Mouse (Mus musculus): ENCODE measurements around the gene Dbx2. TPM values are rescaled to one million over a fixed set of nuclear protein-coding genes. Genes with fewer than 3 reads are reported as not detected.

Gene Dbx2
- polyA plus RNA-seq, 1 experiment from 2014 or later: not detected

DNA sequence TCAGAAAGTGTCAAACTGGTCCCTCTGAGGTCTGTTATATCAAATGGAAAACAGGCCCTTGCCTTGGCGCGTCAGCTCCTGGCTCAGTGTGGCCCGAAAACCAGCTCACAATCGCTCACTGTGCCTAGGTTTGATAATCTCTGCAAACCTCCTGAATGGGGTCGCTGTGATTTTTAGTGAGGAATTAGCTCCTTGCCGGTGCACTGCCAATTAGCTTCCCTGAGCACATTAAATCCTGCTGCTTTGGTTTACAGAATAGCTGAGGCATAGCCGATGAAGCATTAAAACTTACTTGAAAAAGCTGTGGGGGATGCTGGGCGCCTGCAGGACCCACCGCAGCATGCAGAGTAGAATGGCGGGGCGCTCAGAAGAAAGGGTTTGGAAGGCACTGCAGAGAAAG lies 15.4 kb downstream of the Dbx2 start:
- no peak overlapping the region for H3K9ac ChIP-seq (ENCODE audit: low read length)
- no peak overlapping the region for H3K4me2 ChIP-seq (ENCODE audit: low read depth, low read length)
- no peaks in the 10 kb centered on the region for H3K36me3 ChIP-seq (ENCODE audit: control insufficient read depth, insufficient read depth, low read length)
- H3K9me3 ChIP-seq (replicated peaks; ENCODE audit: control insufficient read depth, low read length): no peaks in the 10 kb centered on the region
- H3K4me3 ChIP-seq (replicated peaks; ENCODE audit: low read length): no peak overlapping the region
- no peaks in the 10 kb centered on the region for H3K27me3 ChIP-seq (ENCODE audit: control insufficient read depth, insufficient read depth, low read length)
- WGBS: 33% methylated on average over 11 of the region's 11 CpGs
- H3K4me1 ChIP-seq (ENCODE audit: control insufficient read depth, insufficient read depth, low read length): no peaks in the 10 kb centered on the region
- ATAC-seq (ENCODE audit: insufficient read depth, low FRiP score): no peak
- no peak overlapping the region for H3K27ac ChIP-seq (ENCODE audit: low read length)

DNA sequence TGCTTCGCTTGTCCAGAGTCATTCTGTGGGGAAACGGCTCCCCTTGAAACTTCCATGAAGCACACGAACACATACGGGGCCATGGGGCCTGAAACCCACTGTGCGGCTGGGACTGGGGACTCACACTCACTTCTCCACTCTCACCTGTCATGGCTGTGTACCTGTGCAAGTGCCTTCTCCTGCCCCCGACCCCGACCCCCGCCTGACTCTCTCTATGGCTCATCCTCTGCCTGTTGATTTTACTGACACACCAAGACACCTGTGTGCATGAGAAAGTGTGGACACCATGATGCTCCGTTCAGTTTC lies 16.0 kb downstream of the Dbx2 start:
- Histone ChIP-seq H3K9me3 (replicated peaks; ENCODE audit: control insufficient read depth, low read length) (no peaks in the 10 kb centered on the region), H3K4me2 (ENCODE audit: low read depth, low read length) (no peak overlapping the region), H3K4me3 (replicated peaks; ENCODE audit: low read length) (no peak overlapping the region), H3K36me3 (ENCODE audit: control insufficient read depth, insufficient read depth, low read length) (no peaks in the 10 kb centered on the region), H3K27me3 (ENCODE audit: control insufficient read depth, insufficient read depth, low read length) (no peaks in the 10 kb centered on the region), H3K27ac (ENCODE audit: low read length) (no peak overlapping the region), H3K9ac (ENCODE audit: low read length) (no peak overlapping the region), H3K4me1 (ENCODE audit: control insufficient read depth, insufficient read depth, low read length) (no peaks in the 10 kb centered on the region)
- WGBS: 69% methylated on average over 9 of the region's 9 CpGs
- ATAC-seq (ENCODE audit: insufficient read depth, low FRiP score): no peak

DNA sequence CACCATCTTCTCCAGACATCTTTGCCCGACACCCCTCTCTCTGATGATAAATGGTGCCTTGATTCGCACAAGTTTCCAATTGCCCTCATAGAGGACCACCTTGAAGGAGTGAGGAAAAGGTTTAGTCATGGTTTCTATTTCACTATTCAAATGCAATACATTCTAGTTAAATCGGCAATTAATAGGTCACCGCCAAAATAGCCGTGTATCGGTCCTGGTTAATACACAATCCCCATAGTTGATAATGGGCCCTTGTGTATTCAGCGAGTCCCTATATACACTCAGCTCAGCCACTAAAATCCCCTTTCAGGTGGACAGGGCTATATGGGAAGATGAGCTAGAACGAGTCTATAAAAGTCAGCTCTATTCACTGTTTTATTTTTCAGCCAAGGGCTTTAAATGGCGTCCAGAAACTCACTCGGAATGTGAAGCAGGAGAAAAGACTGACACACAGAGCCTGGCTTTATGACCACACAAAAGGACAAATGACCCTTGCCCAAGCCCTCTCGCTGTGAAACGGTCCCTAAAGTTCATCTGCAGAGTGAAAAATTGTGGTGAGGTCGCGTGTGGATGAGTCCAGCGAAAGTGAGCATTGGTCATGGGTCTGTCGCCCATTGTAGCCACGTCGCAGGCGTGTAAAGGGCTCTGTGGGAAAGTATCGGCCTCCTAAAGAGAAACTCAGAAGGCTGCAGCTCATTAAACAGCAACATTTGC lies 16.5 kb downstream of the Dbx2 start:
- WGBS: 78% methylated on average over 20 of the region's 20 CpGs
- H3K4me3 ChIP-seq (replicated peaks; ENCODE audit: low read length): no peak overlapping the region
- H3K9me3 ChIP-seq (replicated peaks; ENCODE audit: control insufficient read depth, low read length): no peaks in the 10 kb centered on the region
- no peak overlapping the region for H3K4me2 ChIP-seq (ENCODE audit: low read depth, low read length)
- H3K9ac ChIP-seq (ENCODE audit: low read length): no peak overlapping the region
- H3K27me3 ChIP-seq (ENCODE audit: control insufficient read depth, insufficient read depth, low read length): no peaks in the 10 kb centered on the region
- no peak overlapping the region for H3K27ac ChIP-seq (ENCODE audit: low read length)
- no peak for ATAC-seq (ENCODE audit: insufficient read depth, low FRiP score)
- no peaks in the 10 kb centered on the region for H3K36me3 ChIP-seq (ENCODE audit: control insufficient read depth, insufficient read depth, low read length)
- H3K4me1 ChIP-seq (ENCODE audit: control insufficient read depth, insufficient read depth, low read length): no peaks in the 10 kb centered on the region

DNA sequence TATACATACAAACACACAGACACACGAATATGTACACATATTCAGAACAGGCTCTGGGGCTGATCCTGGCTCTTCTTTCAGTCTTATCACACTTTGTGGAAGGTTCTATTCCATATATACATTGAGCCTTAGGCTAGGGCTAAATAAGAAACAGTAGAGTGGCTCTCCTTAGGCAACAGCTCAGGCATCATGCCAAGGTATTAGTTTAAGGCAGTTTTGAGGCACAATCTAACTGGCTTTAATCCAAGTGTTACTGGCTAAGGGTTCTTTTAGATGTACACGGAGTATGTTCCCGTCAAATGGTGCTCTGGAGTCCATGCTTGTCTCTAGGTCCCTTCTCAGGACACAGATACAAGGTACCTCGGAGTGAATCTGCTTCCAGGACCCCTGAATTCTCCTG lies 31.4 kb downstream of the Dbx2 start:
- no peaks in the 10 kb centered on the region for H3K27me3 ChIP-seq (ENCODE audit: control insufficient read depth, insufficient read depth, low read length)
- H3K4me1 ChIP-seq (ENCODE audit: control insufficient read depth, insufficient read depth, low read length): no peaks in the 10 kb centered on the region
- no peak overlapping the region for H3K4me2 ChIP-seq (ENCODE audit: low read depth, low read length)
- no peak for ATAC-seq (ENCODE audit: insufficient read depth, low FRiP score)
- no peak overlapping the region for H3K4me3 ChIP-seq (replicated peaks; ENCODE audit: low read length)
- H3K9ac ChIP-seq (ENCODE audit: low read length): no peak overlapping the region
- no peaks in the 10 kb centered on the region for H3K36me3 ChIP-seq (ENCODE audit: control insufficient read depth, insufficient read depth, low read length)
- H3K27ac ChIP-seq (ENCODE audit: low read length): no peak overlapping the region
- 71% methylated on average over 4 of the region's 4 CpGs for WGBS
- H3K9me3 ChIP-seq (replicated peaks; ENCODE audit: control insufficient read depth, low read length): no peaks in the 10 kb centered on the region

- H3K4me2 ChIP-seq (ENCODE audit: low read depth, low read length): no peak overlapping the region
- no peaks in the 10 kb centered on the region for H3K27me3 ChIP-seq (ENCODE audit: control insufficient read depth, insufficient read depth, low read length)
- ATAC-seq (ENCODE audit: insufficient read depth, low FRiP score): no peak
- 72% methylated on average over 8 of the region's 8 CpGs for WGBS
- no peak overlapping the region for H3K9ac ChIP-seq (ENCODE audit: low read length)
- H3K9me3 ChIP-seq (replicated peaks; ENCODE audit: control insufficient read depth, low read length): no peaks in the 10 kb centered on the region
- no peaks in the 10 kb centered on the region for H3K36me3 ChIP-seq (ENCODE audit: control insufficient read depth, insufficient read depth, low read length)
- no peak overlapping the region for H3K27ac ChIP-seq (ENCODE audit: low read length)
- no peaks in the 10 kb centered on the region for H3K4me1 ChIP-seq (ENCODE audit: control insufficient read depth, insufficient read depth, low read length)
- H3K4me3 ChIP-seq (replicated peaks; ENCODE audit: low read length): no peak overlapping the region
Measured at GRCm38 (mm10) chr15:95622797-95623196, 33.0 kb downstream of the Dbx2 start.

GRCm38 (mm10) chr15:95612600-95612999 lies 43.2 kb downstream of the Dbx2 start:
- no peak for ATAC-seq (ENCODE audit: insufficient read depth, low FRiP score)
- no peak overlapping the region for H3K27ac ChIP-seq (ENCODE audit: low read length)

GRCm38 (mm10) chr15:95601179-95601578 lies 54.6 kb downstream of the Dbx2 start:
- H3K4me2 ChIP-seq (ENCODE audit: low read depth, low read length): no peak overlapping the region
- H3K27ac ChIP-seq (ENCODE audit: low read length): no peak overlapping the region
- 51% methylated on average over 6 of the region's 6 CpGs for WGBS
- ATAC-seq (ENCODE audit: insufficient read depth, low FRiP score): no peak
- 0 out of 2 replicates have a peak, but pooled peaks cover 4% of the 10 kb centered on the region for H3K9me3 ChIP-seq (replicated peaks; ENCODE audit: control insufficient read depth, low read length)
- H3K9ac ChIP-seq (ENCODE audit: low read length): no peak overlapping the region
- no peaks in the 10 kb centered on the region for H3K36me3 ChIP-seq (ENCODE audit: control insufficient read depth, insufficient read depth, low read length)
- H3K27me3 ChIP-seq (ENCODE audit: control insufficient read depth, insufficient read depth, low read length): no peaks in the 10 kb centered on the region; the same call in 1 of the 2 replicates
- H3K4me3 ChIP-seq (replicated peaks; ENCODE audit: low read length): no peak overlapping the region
- no peaks in the 10 kb centered on the region for H3K4me1 ChIP-seq (ENCODE audit: control insufficient read depth, insufficient read depth, low read length)

More at GRCm38 (mm10) chr15:95612600-95612999, 43.2 kb downstream of the Dbx2 start:
- H3K9ac ChIP-seq (ENCODE audit: low read length): no peak overlapping the region
- no peaks in the 10 kb centered on the region for H3K9me3 ChIP-seq (replicated peaks; ENCODE audit: control insufficient read depth, low read length)
- no peaks in the 10 kb centered on the region for H3K36me3 ChIP-seq (ENCODE audit: control insufficient read depth, insufficient read depth, low read length)
- no peak overlapping the region for H3K4me3 ChIP-seq (replicated peaks; ENCODE audit: low read length)
- no peaks in the 10 kb centered on the region for H3K4me1 ChIP-seq (ENCODE audit: control insufficient read depth, insufficient read depth, low read length)
- WGBS: 59% methylated on average over 1 of the region's 1 CpGs
- no peak overlapping the region for H3K4me2 ChIP-seq (ENCODE audit: low read depth, low read length)
- H3K27me3 ChIP-seq (ENCODE audit: control insufficient read depth, insufficient read depth, low read length): no peaks in the 10 kb centered on the region

- no peak overlapping the region for H3K4me2 ChIP-seq (ENCODE audit: low read depth, low read length)
- WGBS: 72% methylated on average over 1 of the region's 1 CpGs
- H3K27me3 ChIP-seq (ENCODE audit: control insufficient read depth, insufficient read depth, low read length): no peaks in the 10 kb centered on the region; the same call in 1 of the 2 replicates
- no peak overlapping the region for H3K27ac ChIP-seq (ENCODE audit: low read length)
- H3K9me3 ChIP-seq (replicated peaks; ENCODE audit: control insufficient read depth, low read length): no peaks in the 10 kb centered on the region
- no peak overlapping the region for H3K4me3 ChIP-seq (replicated peaks; ENCODE audit: low read length)
- H3K4me1 ChIP-seq (ENCODE audit: control insufficient read depth, insufficient read depth, low read length): no peaks in the 10 kb centered on the region
- no peak overlapping the region for H3K9ac ChIP-seq (ENCODE audit: low read length)
- H3K36me3 ChIP-seq (ENCODE audit: control insufficient read depth, insufficient read depth, low read length): no peaks in the 10 kb centered on the region
- no peak for ATAC-seq (ENCODE audit: insufficient read depth, low FRiP score)
Measured at GRCm38 (mm10) chr15:95598630-95599029, 57.1 kb downstream of the Dbx2 start.

DNA sequence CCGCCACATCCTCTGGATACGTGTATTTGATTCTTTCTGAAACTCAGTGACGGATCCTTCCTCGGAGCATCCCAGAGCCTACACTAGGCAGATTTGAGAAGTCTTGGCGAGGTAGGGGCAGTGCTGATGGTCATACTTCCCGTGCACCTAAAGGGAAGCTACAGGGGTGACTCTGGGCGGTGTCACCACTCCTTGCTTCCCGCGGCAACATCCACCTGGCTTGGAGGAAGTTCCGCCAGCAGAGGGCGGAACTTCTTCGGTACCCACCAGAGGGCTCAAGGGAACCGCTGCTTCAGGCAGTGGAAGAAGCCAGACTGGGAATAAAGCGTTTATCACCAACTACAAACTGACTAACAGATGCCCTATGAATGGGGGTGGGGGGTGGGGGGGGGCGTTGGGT lies 68.9 kb downstream of the Dbx2 start:
- no peaks in the 10 kb centered on the region for H3K4me1 ChIP-seq (ENCODE audit: control insufficient read depth, insufficient read depth, low read length)
- no peak overlapping the region for H3K9ac ChIP-seq (ENCODE audit: low read length)
- H3K27me3 ChIP-seq (ENCODE audit: control insufficient read depth, insufficient read depth, low read length): no peaks in the 10 kb centered on the region
- no peaks in the 10 kb centered on the region for H3K9me3 ChIP-seq (replicated peaks; ENCODE audit: control insufficient read depth, low read length)
- ATAC-seq (ENCODE audit: insufficient read depth, low FRiP score): no peak
- no peak overlapping the region for H3K27ac ChIP-seq (ENCODE audit: low read length)
- 90% methylated on average over 15 of the region's 15 CpGs for WGBS
- no peaks in the 10 kb centered on the region for H3K36me3 ChIP-seq (ENCODE audit: control insufficient read depth, insufficient read depth, low read length)
- H3K4me2 ChIP-seq (ENCODE audit: low read depth, low read length): no peak overlapping the region
- H3K4me3 ChIP-seq (replicated peaks; ENCODE audit: low read length): no peak overlapping the region

Data from stomach, embryonic 16.5 days (tissue).